Mouse (Mus musculus) olfactory bulb, adult 2 months (tissue): ENCODE measurements around the gene Cpz.

Experiments
- CTCF ChIP-seq: fragments of 200-500 bp; IDR thresholded peaks from 2 replicates; pipeline ENCODE4 v1.5.1; 2012; ENCODE audit warnings: low read depth, mild to moderate bottlenecking, low read length, moderate library complexity; ENCODE audit not compliant: insufficient read depth
- POLR2A ChIP-seq: fragments of 200-500 bp; IDR thresholded peaks from 2 replicates; pipeline ENCODE4 v1.6.1; 2012; ENCODE audit warnings: mild to moderate bottlenecking, low read depth, low read length, moderate library complexity; ENCODE audit not compliant: insufficient read depth

GRCm38 (mm10) chr5:35458267-35458666 lies 67.2 kb downstream of the Cpz start:
- no peak for TF ChIP-seq CTCF
- TF ChIP-seq POLR2A: no peak
